8 mouse cellular contexts compared by ENCODE assay signal in genomic region chr5:147077305-147078034, GRCm38 (mm10). TPM values are rescaled to one million over a fixed set of nuclear protein-coding genes. Genes with fewer than 3 reads are reported as not detected.
DNase-seq lines count a peak whose midpoint lies in the region; ATAC-seq lines count a peak whose summit lies in the region.

No protein-coding gene starts in this region.

- peaks cover 38% of the 10 kb centered on the region for H3K36me3 ChIP-seq in megakaryocyte, embryonic 14.5 days (replicated peaks; ENCODE audit: low read length)

- intact Hi-C loops in gastrocnemius, postnatal 14 days (cut with DNase I; ENCODE audit: low total_unique reads): no loop called here

- peak; percentile 96 to 99 for DNase-seq in adrenal gland, adult (ENCODE audit: inconsistent age in 2 of 2, low spot score in 1 of 2)
- DNase-seq in embryo, embryonic 10.5 days (ENCODE audit: low spot score): peak; percentile 89
- peak; percentile 89 for DNase-seq in gastrocnemius, postnatal 14 days
- peak; percentile 61 to 88 for DNase-seq in left cerebral cortex, adult 9 months (ENCODE audit: low spot score in 2 of 2)
- DNase-seq in right cerebral cortex, adult 2 months (ENCODE audit: low spot score in 2 of 2): peak; percentile 88 to 91
- DNase-seq in urinary bladder, postnatal 10 days (ENCODE audit: low spot score): peak; percentile 77

- ATAC-seq in inflammation-experienced regulatory T-cells, adult 6 months: peak; percentile 67

- no peaks in the 10 kb centered on the region for H3K9me3 ChIP-seq in megakaryocyte, embryonic 14.5 days

- peaks cover 58% of the 10 kb centered on the region for H3K4me1 ChIP-seq in megakaryocyte, embryonic 14.5 days

- peak overlapping the region; percentile 96 for H3K4me3 ChIP-seq in megakaryocyte, embryonic 14.5 days (replicated peaks)

- no peaks in the 10 kb centered on the region for H3K27me3 ChIP-seq in megakaryocyte, embryonic 14.5 days (replicated peaks)

RNA-seq across cellular contexts. Expression of gene Polr1d, which starts 0.6 kb away (rescaled TPM):
- total RNA-seq in gastrocnemius, postnatal 14 days (2021): 10 to 100 TPM; 87.1 to 94.8 TPM
- 100 to 1,000 TPM; 137 to 194 (median 168) TPM for polyA plus RNA-seq in inflammation-experienced regulatory T-cells, adult 6 months (2017; shearing (Covaris generic))
- 78.9 and 100 TPM in 2 replicates for polyA plus RNA-seq in megakaryocyte, embryonic 14.5 days (2012; ENCODE audit: insufficient read depth, low replicate concordance)

RNA-seq across cellular contexts. Expression of gene Lnx2, which starts 1.1 kb away (rescaled TPM):
- 1 to 10 TPM; 5.6 to 5.9 TPM for total RNA-seq in gastrocnemius, postnatal 14 days (2021)
- 10 to 100 TPM; 21.4 to 30.5 (median 28.0) TPM for polyA plus RNA-seq in inflammation-experienced regulatory T-cells, adult 6 months (2017; shearing (Covaris generic))
- 4.1 and 5.7 TPM in 2 replicates for polyA plus RNA-seq in megakaryocyte, embryonic 14.5 days (2012; ENCODE audit: insufficient read depth, low replicate concordance)

Comparison
In these comparisons a context has a peak if more than half of its experiments do, and no peak if none do; other contexts are left out.
1. Peak in every context shown above with its lines: DNase-seq, ATAC-seq and H3K4me3 ChIP-seq.